Mouse (Mus musculus) thymus, adult 2 months (tissue): Measurements from ENCODE around the gene Tulp2. TPM values are rescaled to one million over a fixed set of nuclear protein-coding genes. Genes with fewer than 3 reads are reported as not detected.

Experiments used
- DNase-seq: peaks from one replicate; pipeline ENCODE4 v3.0.0; 2021
- H3K27ac ChIP-seq: fragments of 200-500 bp; 2 replicates; pipeline ENCODE4 v1.5.1; 2012; ENCODE audit warnings: low read length, control low read depth; ENCODE audit not compliant: control insufficient read depth, insufficient read depth
- H3K27me3 ChIP-seq: fragments of 200-500 bp; 2 replicates; pipeline ENCODE4 v1.6.1; 2012; ENCODE audit warnings: mild to moderate bottlenecking, low read length, moderate library complexity, mixed read lengths; ENCODE audit not compliant: control insufficient read depth, insufficient read depth
- H3K36me3 ChIP-seq: fragments of 200-500 bp; 2 replicates; pipeline ENCODE4 v1.6.1; 2012; ENCODE audit warnings: mild to moderate bottlenecking, low read length, moderate library complexity; ENCODE audit not compliant: control insufficient read depth, insufficient read depth
- H3K4me1 ChIP-seq: fragments of 200-500 bp; replicated peaks from 2 replicates; pipeline ENCODE4 v1.6.1; 2012; ENCODE audit warnings: low read length; ENCODE audit not compliant: control insufficient read depth, insufficient read depth
- H3K4me3 ChIP-seq: fragments of 200-500 bp; 2 replicates; pipeline ENCODE4 v1.5.1; 2012; ENCODE audit warnings: mild to moderate bottlenecking, low read length, control low read depth, moderate library complexity; ENCODE audit not compliant: control insufficient read depth, insufficient read depth
- CTCF ChIP-seq: fragments of 200-500 bp; IDR thresholded peaks from 2 replicates; pipeline ENCODE4 v1.5.1; 2012; ENCODE audit warnings: mild to moderate bottlenecking, control low read depth, low read length, moderate library complexity, borderline replicate concordance; ENCODE audit not compliant: control insufficient read depth, poor library complexity, insufficient read depth; ENCODE audit errors: extremely low read depth
- POLR2A ChIP-seq: fragments of 200-500 bp; IDR thresholded peaks from 2 replicates; pipeline ENCODE4 v1.6.1; 2012; ENCODE audit warnings: mild to moderate bottlenecking, low read length, control low read depth, moderate library complexity; ENCODE audit not compliant: control insufficient read depth, poor library complexity, insufficient read depth; ENCODE audit errors: extremely low read depth
- WGBS: fragments of 180-500 bp; shearing (Covaris S2); methylation state at CpG from one replicate; pipeline ENCODE4 v1.1.7; 2018; 5-methylcytosine and 5-hydroxymethylcytosine counted together
- polyA plus RNA-seq: library from polyadenylated mRNA; depleted of rRNA; stranded (reverse); fragments of >200 nt; gene quantifications from 2 replicates; pipeline ENCODE4 v1.2.3, GENCODE M21; 2012

Tulp2 gene
- polyA plus RNA-seq, 1 experiment = 3.0 TPM

DNA sequence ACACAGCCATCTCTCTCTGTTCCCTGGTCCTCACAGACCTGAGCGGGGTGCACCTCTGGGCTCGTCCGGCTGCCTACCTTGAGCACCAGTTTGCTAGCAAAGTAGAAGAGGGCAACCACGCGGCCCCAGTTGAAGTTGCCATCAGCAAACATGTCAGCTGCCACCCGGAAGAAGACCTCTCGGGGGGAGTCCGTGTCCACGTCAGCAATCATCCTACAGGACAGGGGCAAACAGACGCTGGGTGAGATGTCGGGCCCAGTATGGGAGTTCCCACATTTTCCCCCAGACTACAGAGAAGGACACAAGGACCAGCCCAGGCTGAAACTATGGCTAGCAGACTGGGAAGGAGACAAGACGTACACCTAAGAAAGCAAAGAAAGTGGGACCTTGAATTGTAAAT is 16.6 kb upstream of the Tulp2 start:
- DNase-seq = no peak
- H3K36me3 ChIP-seq = no peaks in the 10 kb centered on the region
- no peak overlapping the region for H3K27ac ChIP-seq
- H3K27me3 ChIP-seq = no peaks in the 10 kb centered on the region
- peaks cover 21% of the 10 kb centered on the region for H3K4me1 ChIP-seq
- H3K4me3 ChIP-seq = no peak overlapping the region
- WGBS = 98% methylated on average over 12 of the region's 12 CpGs
- TF ChIP-seq POLR2A (no peak), CTCF (no peak)

DNA sequence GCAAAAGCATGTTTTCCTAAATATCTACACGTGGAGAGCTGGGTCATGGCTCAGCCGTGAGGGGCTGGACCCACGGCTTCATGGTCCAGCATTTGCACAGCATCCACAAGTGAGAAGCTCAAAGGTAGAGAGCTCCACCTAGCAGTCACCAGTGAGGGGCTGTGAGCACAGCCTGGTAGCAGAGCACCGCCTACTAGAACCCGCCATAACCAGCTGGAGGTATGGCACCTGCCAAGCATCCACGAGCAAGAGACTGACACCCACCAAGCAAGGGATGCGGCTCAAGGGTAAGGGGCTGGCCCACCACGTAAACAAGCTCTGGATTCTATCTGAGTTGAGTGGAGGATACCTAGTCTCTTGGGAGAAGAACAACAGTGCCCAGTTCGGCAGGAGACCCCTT is 16.1 kb upstream of the Tulp2 start:
- no peak overlapping the region for H3K4me3 ChIP-seq
- H3K27me3 ChIP-seq = no peaks in the 10 kb centered on the region
- no peak for TF ChIP-seq POLR2A
- TF ChIP-seq CTCF = no peak
- H3K4me1 ChIP-seq = peaks cover 17% of the 10 kb centered on the region
- 79% methylated on average over 9 of the region's 9 CpGs for WGBS
- DNase-seq = peak; percentile 40
- H3K36me3 ChIP-seq = no peaks in the 10 kb centered on the region
- H3K27ac ChIP-seq = no peak overlapping the region

DNA sequence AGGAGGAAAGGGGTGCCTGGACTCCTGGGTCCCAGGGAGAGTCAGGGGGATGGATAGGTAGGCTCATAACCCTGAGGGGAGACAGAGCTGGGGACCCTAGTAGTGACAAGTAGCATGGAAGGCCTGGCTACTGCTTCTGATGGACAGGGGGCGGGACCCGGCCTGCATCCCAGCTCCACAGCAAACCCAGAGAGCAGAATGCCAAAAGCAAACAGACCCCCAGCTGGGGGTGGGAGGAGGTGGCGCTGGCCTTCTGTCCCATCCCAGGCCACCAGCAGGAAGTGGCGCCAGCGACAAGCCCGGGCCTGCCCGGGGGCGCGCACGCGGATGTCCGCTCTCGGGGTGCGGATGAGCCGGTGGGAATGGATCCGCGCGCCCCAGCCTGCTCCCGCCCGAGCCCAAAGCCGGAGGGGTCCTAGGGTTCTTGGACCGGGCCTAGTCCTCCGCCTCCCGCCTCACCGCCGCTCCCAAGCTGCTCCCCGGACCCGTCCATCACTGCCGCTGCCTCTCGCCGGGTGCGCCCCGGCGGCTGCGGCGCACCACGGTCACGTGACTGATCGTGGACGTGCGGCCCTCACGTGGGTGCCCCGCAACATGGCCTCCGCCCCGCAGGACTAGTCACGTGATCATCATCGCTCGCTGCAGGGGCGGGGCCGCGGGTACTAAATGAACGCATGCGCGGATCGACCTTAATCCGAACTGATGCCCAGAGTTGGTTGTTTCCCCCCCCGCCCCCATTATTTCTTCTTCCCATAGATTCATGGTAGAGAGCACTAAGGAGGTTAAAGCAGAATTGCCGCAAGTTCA is 15.2 kb upstream of the Tulp2 start, which contains the start of gene Bax:
Gene Bax, minus strand, starts transcription at position 616 of the 807 bp plus-strand sequence.
- Histone ChIP-seq H3K27ac (no peak within 1 kb of the TSS), H3K36me3 (no peaks in the 10 kb centered on the region), H3K4me1 (peaks cover 12% of the 10 kb centered on the region), H3K27me3 (no peaks in the 10 kb centered on the region), H3K4me3 (peak within 1 kb of the TSS; percentile 62)
- peak; percentile 88 for DNase-seq
- peak; percentile 52; the same call in 1 of the 2 replicates for TF ChIP-seq CTCF
- TF ChIP-seq POLR2A = no peak
- under 1% methylated on average over 58 of the region's 58 CpGs for WGBS

DNA sequence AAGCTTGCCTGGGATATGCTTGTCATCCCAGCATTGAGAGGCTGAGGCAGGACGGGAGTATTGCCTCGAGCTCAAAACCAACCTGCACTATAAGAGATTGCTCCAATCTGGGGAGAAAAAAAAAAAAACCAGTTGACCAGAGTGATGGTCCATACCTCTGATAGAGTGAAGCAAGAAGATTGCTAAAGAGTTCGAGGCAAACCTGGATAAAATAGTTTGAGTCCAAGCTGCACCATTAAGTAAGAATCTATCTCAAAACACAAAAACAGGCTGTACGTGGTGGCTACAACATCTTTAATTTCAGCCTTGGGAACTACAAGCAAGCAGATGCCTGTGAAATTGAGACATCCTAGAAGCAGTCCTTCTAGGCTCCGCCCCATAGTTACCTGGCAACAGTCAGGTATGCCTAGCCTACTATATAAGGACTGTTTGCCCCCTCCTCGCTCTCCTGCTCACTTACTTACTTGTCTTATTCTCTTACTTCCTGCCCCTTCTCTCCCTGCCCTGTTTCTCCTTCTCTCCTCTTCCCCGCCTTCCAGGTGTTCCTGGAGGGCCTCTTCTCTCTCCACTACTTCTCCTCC is 14.5 kb upstream of the Tulp2 start:
- Histone ChIP-seq H3K36me3 (no peaks in the 10 kb centered on the region), H3K4me1 (peaks cover 12% of the 10 kb centered on the region), H3K27me3 (no peaks in the 10 kb centered on the region), H3K4me3 (peak overlapping the region; percentile 62), H3K27ac (no peak overlapping the region)
- 50% methylated on average over 7 of the region's 7 CpGs for WGBS
- DNase-seq = no peak
- TF ChIP-seq POLR2A (no peak), CTCF (no peak)

DNA sequence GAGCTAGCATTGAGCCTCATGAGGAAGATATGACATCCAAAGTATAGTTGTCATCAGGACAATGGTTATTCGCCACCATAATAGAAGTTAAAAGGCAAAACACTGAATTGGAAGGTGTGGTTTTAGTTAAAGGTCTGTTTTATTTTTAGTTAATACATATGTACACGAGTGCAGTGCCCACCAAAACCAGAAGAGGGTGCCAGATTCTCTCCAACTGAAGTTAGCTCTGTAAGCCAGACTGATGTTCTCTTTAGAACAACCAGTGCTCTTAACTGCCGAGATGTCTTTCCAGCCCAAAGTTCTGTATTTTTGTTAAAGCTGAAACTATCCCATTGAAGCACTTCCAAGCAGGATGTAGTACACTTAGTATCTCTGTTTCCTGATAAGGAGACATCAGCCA is 10.8 kb upstream of the Tulp2 start:
- Histone ChIP-seq H3K4me1 (peaks cover 7% of the 10 kb centered on the region), H3K27me3 (no peaks in the 10 kb centered on the region), H3K4me3 (no peak overlapping the region), H3K27ac (no peak overlapping the region), H3K36me3 (no peaks in the 10 kb centered on the region)
- WGBS = 6% methylated on average over 3 of the region's 3 CpGs
- no peak for TF ChIP-seq POLR2A
- TF ChIP-seq CTCF = no peak
- peak; percentile 73 for DNase-seq

DNA sequence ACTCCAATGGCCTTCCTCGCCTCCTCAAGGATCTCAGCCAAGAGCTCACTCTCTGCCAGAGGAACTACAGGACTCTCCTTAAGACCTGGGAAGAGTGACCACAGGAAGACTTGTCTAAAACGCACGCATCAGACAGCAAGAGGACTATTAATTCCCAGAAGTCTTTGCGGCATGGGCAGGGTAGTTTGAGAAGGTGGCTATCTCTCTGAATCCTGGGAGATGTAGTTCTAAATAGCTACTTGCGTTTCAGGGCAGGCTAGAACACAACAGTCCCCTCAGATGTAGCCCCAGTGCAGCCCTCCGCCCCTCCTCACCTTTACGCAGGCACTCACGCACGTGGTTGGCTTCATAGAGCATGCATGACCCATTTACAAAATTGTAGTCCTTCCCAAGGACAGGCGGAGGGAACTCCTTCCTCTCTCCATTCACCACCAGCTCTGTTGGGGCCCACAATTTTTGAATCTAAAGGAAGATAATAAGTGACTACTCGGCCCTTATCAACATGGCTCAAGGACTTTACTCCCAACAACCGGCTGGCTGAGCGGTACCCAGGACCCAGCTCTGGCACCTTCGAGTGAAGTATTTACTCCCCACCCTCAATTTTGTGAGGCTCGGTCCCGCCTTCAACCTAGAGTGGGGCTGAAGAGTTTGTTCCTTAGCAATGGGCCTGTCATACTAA is 6.2 kb upstream of the Tulp2 start:
- Histone ChIP-seq H3K27me3 (no peaks in the 10 kb centered on the region), H3K4me3 (no peak overlapping the region), H3K36me3 (no peaks in the 10 kb centered on the region), H3K27ac (no peak overlapping the region), H3K4me1 (no peaks in the 10 kb centered on the region)
- no peak for DNase-seq
- 94% methylated on average over 16 of the region's 16 CpGs for WGBS
- TF ChIP-seq POLR2A (no peak), CTCF (no peak)
